Mouse (Mus musculus) CH12.LX (cell line): ENCODE data around the gene Rap1gap.

Experiments
- BHLHE40 ChIP-seq: IDR thresholded peaks from 2 replicates; pipeline ENCODE4 v1.6.1; 2011; ENCODE audit warnings: mild to moderate bottlenecking, low read depth, low read length, improper control_type of control experiment
- CTCF ChIP-seq, 2 experiments: IDR thresholded peaks in 1 of 2; conservative IDR thresholded peaks in 1 of 2; 2 replicates each; pipeline ENCODE4 v1.5.1; 2011 to 2012; ENCODE audit warnings: low read depth in 2 of 2, low read length in 2 of 2, improper control_type of control experiment in 1 of 2, inconsistent platforms in 1 of 2, mild to moderate bottlenecking in 1 of 2, moderate library complexity in 1 of 2
- ELF1 ChIP-seq: IDR thresholded peaks from 2 replicates; pipeline ENCODE4 v1.6.1; 2014; ENCODE audit warnings: low read depth, mild to moderate bottlenecking, inconsistent platforms, low read length, improper control_type of control experiment
- IRF4 ChIP-seq: IDR thresholded peaks from 2 replicates; pipeline ENCODE4 v1.6.1; 2014; ENCODE audit warnings: low read depth, mild to moderate bottlenecking, inconsistent platforms, low read length, improper control_type of control experiment
- JUN ChIP-seq: IDR thresholded peaks from 2 replicates; pipeline ENCODE4 v1.6.1; 2011; ENCODE audit warnings: low read depth, mild to moderate bottlenecking, low read length, improper control_type of control experiment, moderate library complexity; ENCODE audit not compliant: insufficient read depth
- POLR2A ChIP-seq: IDR thresholded peaks from 2 replicates; pipeline ENCODE4 v1.6.1; 2011; ENCODE audit warnings: low read depth, mild to moderate bottlenecking, improper control_type of control experiment, low read length
- UBTF ChIP-seq: IDR thresholded peaks from 2 replicates; pipeline ENCODE4 v1.6.1; 2012; ENCODE audit warnings: low read depth, mild to moderate bottlenecking, inconsistent platforms, low read length, improper control_type of control experiment, moderate library complexity
- ZKSCAN1 ChIP-seq: IDR thresholded peaks from 2 replicates; pipeline ENCODE4 v1.6.1; 2012; ENCODE audit warnings: low read depth, inconsistent platforms, low read length, improper control_type of control experiment, borderline replicate concordance
- ZNF384 ChIP-seq: IDR thresholded peaks from 2 replicates; pipeline ENCODE4 v1.6.1; 2012; ENCODE audit warnings: low read depth, low read length, improper control_type of control experiment, inconsistent platforms

- no peak for TF ChIP-seq POLR2A
- TF ChIP-seq ZNF384, result no peak
- no peak for TF ChIP-seq IRF4
- no peak for TF ChIP-seq CTCF (conservative IDR thresholded peaks at IDR 0.05 in 1 of 2, IDR thresholded peaks at IDR 0.05 in 1 of 2; ENCODE audit: low read depth in 2 of 2, low read length in 2 of 2)
- no peak for TF ChIP-seq BHLHE40
- TF ChIP-seq ZKSCAN1, result no peak
- no peak for TF ChIP-seq JUN
- TF ChIP-seq UBTF, result no peak
- TF ChIP-seq ELF1, result no peak
Measured at GRCm38 (mm10) chr4:137762886-137763285, 98.4 kb downstream of the Rap1gap start.
